Mouse (Mus musculus) layer of hippocampus, adult 9-11 months (tissue): Measurements from ENCODE around the gene Mfsd6l.

ENCODE experiments used
- DNase-seq: peaks from one replicate; pipeline ENCODE4 v3.0.0; 2022

Mfsd6l gene

DNA sequence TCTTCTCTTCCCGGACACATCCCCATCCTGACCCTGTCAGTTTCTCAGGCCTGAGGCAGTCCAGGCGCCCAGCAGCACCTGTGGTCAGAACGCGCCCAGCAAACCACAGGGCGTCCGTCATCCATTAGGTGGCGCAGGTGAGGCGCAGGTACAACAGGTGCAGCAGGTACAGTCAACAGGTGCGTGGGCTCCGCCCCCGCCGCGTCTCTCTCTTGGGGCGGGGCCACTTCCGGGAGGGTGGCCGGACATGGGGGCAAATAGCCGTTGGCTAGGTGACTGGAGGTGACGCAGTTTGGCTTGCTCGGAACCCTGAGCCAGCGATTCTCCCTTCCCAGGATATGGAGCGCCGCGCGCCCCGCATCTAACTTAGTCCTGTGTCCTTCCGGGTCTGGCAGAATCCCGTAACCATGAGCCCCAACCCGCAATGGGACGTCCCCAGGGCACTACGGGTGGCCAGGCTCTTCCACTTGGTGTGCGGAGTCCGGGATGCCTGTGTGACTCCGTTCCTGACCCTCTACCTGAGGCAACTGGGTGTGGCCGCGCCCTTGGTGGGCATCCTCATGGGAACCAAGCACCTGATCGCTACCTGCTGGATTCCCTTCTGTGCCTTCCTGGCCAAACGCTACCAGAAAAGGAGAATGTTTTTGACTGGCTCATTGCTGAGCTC, at the start of gene Mfsd6l:
TSS of gene Mfsd6l (plus strand) at position 269 of the 667 bp plus-strand sequence.
- DNase-seq: no peak

DNA sequence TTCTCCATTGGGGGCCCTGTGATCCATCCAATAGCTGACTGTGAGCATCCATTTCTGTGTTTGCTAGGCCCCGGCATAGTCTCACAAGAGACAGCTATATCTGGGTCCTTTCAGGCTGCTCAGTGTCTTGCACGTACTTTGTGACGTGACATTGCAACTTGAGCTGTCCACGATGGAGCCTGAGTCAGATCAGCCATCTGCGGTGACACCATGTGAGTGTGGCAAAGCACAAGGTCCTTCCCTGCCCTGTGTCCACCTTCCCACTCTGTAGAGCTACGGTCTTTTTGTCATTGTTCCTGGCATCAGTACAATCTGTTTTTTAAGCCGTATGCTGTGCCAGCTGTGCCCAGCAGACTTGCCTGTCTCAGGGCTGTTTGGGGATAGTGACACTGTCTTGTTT, 48.7 kb upstream of the Mfsd6l start:
- no peak for DNase-seq

DNA sequence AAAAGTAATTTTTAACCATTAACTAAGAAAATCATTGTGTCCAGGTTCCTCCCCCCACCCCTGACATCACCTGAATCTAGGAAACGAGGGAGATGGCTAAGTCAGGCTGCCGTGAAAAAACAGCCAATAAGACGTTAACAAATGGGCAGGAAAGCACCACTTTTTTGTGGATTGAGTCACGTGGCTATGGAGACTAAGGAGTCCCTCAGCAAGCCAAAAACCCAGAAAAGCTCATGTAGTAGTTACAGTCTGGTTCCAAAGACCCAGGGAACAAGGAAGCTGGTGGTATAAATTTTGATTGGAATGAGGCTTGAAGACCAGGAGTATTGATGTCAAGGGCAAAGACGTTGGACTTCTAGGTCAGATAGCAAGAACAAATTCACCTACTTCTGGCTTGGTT, 47.4 kb upstream of the Mfsd6l start:
- no peak for DNase-seq

DNA sequence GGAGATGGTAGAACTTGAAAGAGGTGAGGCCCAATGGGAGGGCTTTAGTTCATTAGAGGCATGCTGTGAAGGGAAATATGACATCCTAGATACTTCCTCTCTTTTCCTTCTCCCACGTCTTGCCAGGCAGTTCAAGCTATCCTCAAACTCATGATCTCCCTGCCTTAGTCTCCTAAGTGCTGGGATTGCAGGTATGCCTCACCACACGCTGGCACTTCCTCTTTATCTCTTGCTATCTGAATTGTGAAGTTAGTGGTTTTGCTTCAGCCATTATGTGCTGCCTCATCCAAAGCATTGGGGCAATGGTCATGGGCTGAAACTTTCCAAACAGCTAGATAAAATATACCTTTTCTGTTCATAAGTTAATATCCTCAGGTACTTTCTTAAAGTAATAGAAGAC, 46.8 kb upstream of the Mfsd6l start:
- DNase-seq: no peak

DNA sequence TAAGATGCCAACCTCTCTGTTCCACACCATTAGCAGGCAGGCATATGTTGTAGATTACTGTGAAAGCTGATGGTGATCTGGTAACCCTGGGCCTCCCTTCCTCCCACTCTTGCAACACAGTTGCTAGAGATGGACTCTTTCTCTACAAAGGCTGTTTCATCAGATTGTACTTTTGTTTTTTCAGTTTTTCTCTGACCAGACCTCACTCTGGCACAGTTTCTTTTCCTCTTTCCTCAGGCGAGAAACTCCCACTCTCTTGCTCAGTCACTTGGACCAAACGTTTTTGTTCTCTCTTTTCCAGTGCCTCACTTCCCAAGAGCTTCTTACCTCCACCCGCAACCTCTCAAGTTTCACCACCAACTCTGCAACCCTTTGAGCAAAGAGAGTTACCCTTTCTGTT, 42.0 kb upstream of the Mfsd6l start:
- no peak for DNase-seq

DNA sequence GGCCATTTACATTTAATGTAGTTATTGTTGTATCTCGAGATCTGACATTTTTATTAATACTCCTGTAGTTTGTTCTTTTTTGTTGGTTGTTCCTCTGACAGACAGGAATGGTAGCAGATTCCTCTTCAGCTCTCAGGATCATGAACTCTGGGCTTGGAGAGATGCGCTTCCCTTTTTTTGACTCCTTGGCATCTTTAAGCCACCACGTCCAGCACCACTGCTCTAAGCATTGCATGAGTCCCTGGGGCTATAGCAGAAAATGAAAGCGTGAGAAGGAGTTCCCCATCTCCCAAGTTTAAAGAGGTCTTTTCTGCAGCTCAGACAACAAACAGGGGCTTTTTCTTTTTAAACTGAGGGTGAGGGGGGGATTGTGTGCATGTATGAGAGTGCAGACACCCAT, 36.6 kb upstream of the Mfsd6l start:
- no peak for DNase-seq

DNA sequence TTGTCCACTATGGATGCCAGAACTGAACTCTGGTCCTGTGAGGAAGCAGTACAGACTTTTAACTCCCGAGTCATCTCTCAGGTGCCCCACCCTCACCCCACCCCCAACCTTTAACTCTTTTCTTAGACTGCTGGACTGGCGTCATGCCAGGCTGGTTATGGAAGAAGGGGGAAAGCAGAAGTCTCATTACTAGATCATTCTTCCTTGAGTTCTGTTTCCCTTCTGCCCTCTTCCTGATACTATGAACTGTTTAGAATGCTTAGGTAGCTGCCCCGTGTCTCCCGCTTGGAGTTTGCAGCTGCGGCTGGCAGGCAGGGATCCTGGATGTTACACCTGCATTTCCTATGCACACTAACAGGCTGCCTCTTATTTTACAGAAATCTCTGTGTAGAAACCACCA, 36.2 kb upstream of the Mfsd6l start:
- DNase-seq: no peak

- DNase-seq: no peak
Measured at GRCm38 (mm10) chr11:68520439-68520838, 35.5 kb upstream of the Mfsd6l start.

DNA sequence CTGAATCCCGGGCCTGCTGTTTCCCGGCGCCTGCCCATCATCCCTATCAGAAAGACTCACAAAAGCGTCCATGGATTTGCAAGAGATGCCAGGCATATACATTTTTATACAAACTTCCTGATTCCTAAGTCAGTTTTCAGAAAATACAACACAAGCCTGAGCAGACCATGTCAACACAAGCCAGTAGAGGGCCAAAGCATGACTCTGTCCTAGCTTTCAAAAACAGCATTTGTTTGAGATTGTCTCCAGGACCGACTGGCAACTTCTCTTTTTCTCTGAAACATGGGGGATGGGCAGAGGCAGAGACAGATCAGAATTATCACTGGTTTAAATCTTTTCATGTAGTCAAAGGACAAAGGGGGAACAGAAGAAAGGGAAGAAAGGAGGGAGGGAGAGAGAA, 34.6 kb upstream of the Mfsd6l start:
- no peak for DNase-seq

- DNase-seq: no peak
Measured at GRCm38 (mm10) chr11:68526441-68526840, 29.5 kb upstream of the Mfsd6l start.

DNA sequence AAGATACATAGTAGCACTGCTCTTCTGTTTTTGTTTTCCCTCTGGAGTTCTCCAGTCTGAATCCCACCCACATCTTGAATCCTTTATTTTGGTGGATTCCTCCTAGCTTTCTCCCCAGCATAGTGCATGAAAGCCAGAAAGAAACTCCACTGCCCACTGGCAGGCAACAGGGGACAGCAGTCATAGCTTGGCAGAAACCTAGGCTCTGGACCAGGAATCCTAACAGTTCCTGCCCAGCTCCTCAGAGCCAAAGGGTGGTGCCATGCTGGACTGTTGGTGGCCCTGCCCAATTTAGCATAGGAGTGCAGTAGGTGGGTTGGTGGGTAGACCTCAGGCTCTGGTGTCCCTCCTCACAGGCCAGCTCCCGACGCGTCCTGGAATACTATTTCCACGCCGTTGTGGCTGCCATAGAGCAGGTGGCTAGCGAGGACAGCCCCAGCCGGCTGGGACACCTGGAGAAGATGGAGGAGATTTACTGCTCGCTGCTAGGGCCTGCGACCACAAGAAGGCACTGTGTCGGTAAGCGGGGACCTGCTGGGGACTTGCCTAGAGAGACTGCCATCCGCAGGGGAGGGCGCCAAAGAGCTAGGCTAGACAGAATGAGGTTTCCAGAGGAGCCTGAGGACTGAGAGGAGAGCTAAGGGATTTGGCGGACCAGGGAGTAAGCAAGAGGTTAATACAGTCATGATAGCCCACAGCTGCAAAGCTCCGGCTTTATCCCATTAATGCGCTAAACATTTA, 24.8 kb upstream of the Mfsd6l start:
- DNase-seq: peak; percentile 73

GRCm38 (mm10) chr11:68531941-68532535, 23.9 kb upstream of the Mfsd6l start:
- no peak for DNase-seq

GRCm38 (mm10) chr11:68532773-68533172, 23.2 kb upstream of the Mfsd6l start:
- no peak for DNase-seq

DNA sequence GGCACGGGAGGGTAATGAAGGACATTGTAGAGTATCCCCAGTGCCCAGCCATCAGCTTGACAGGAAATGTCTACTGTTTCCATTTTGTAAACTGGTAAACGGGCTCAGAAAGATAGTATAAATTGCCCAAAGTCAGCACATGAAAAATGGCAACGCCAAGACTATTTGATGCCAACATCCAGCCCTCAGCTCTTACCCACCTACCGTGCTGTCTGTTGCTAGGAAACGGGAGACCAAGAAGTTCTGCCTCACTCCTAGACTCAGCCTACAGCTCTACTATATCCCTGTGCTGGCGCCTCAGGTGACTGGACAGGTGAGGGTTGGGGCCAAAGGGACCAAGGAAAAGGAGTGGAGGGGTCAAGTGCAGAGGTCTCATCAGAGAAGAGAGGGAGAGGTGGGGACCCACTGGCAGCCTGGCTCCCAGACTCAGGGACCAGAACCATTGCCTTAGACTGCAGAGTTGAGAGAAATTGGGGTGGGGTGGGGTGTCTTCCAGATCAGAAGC, 22.0 kb upstream of the Mfsd6l start:
- no peak for DNase-seq

- DNase-seq: no peak
Measured at GRCm38 (mm10) chr11:68536026-68536425, 20.0 kb upstream of the Mfsd6l start.

DNA sequence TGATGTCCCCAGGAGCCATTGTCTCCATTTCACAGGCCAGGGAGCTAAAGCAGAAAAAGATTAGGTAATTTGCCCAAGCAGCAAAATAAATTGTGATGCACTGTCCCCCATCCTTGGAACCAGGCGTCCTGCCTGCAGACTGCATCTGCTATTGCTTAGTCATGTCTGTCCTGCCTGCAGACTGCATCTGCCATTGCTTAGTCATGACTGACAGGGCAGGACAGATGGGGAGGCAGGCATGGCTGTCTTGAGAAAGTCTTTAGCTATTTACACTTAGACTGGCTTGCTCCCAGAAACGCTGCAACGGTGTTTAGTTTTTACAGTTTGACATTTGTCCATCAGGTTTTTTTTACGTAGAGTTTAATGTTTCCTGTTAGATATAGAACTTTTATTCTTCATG, 19.5 kb upstream of the Mfsd6l start:
- peak; percentile 76 for DNase-seq

DNA sequence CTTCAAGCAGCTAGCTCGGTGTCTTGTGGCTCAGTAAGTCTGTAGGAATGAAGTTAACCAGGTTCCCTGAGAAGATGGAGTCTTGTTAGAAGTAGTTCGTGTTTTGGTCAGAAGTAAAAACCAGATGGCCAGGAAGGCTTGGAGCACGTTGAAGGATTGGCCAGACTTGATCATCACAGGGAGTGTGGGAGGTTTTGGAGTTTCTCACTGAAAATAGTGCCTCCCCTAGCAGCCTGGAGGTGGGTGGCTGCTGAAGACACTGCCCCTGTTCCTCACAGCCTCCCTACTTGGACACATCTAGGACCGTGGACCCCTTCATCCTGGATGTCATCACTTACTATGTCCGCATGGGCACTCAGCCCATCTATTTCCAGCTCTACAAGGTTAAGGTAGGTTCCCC, 16.4 kb upstream of the Mfsd6l start:
- no peak for DNase-seq

DNA sequence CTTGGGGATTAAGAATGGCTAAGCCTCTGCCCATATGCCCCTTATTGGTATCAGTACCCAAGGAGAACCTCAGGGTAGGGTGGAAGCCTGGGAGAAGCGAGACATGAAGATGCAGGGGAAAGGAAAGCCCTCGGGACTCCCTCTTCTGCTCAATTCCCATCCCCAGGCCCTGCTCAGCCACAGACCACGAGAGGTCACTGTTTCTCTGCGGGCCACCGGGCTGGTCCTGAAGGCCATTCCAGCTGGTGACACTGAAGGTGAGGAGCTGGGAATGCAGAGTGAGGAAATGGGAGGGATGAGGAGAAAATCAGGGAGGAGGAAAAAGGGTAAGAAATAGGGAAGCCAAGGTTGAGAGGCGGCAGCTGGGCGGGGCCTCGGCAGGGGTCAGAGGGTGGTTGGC, 11.4 kb upstream of the Mfsd6l start:
- DNase-seq: no peak

DNA sequence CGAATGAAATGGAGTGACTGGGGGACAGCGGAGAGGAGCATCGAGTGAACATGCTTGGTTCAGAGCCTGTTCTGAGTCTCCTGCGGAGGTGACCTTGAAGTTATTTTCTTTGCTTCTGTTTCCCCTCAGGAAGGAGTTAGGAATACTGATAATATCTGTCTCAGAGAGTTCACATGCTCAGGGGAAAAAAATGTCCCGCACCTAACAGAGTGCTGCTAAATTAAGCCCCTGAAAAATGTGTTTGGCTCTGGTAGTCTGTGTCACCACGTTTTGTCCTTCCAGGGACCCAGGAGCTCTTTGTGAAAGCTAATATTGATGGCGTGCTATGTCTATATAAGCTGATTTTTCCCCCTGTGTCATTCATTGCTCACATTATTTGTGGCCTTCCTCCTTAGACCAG, 10.8 kb upstream of the Mfsd6l start:
- DNase-seq: no peak

GRCm38 (mm10) chr11:68545682-68546222, 10.2 kb upstream of the Mfsd6l start:
- no peak for DNase-seq

DNA sequence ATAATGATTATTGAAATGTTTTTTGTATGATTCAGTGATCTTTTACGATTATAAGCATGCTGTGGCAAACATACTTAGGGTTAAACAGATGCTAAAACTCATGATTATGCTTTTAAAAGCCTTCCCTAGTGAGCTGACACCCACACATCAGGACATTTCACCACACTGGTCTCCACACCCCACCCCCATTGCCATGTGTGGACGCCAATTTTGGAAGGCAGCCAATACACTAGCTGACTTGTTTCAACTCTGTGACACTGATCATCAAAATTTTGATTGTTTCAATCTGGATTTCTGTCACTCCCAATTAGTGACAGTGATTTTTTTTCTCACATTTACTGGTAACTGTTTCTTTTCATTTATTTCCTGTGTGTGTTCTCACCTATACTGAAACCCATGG, 8.5 kb upstream of the Mfsd6l start:
- no peak for DNase-seq

- no peak for DNase-seq
Measured at GRCm38 (mm10) chr11:68549597-68549996, 6.4 kb upstream of the Mfsd6l start.

DNA sequence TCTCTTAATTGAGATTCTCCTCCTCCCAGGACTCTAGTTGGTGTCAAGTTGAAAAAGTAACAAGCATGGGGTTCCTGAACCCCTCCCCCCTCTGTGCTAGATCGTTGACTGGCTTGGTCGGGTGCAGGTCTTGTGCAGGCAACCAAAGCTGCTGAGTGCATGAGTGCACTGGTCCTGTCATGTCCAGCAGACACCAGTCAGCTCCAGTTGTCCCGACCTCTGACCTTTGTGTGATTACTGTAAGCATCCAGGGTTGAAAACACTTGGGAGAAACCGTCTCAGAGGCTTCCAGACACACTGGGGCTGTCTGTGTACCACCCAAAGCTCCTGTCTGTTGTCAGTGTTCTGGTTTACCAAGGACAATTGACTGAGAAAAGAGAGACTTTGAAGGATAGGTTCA, 5.6 kb upstream of the Mfsd6l start:
- no peak for DNase-seq

- DNase-seq: no peak
Measured at GRCm38 (mm10) chr11:68553981-68554471, 2.0 kb upstream of the Mfsd6l start.
